Mouse (Mus musculus): ENCODE measurements around the gene Lsm8.
A peak's percentile ranks its signal among the peaks of the same experiment; 100 is the strongest.
"Not testable (repeated sequence)": the region's sequence is repeated elsewhere in the genome, so short reads cannot be mapped to it uniquely, and the experiment has no call there.

The Lsm8 gene

GRCm38 (mm10) chr6:18848051-18848701 is at the start of gene Lsm8:
Lsm8 (plus strand) TSS chr6:18848579.
- peak; percentile 100 for ATAC-seq (ENCODE audit: insufficient number of reproducible peaks, low FRiP score, low TSS enrichment)

GRCm38 (mm10) chr6:18800869-18801511 is 47.4 kb upstream of the Lsm8 start:
- no peak for ATAC-seq (ENCODE audit: insufficient number of reproducible peaks, low FRiP score, low TSS enrichment)

DNA sequence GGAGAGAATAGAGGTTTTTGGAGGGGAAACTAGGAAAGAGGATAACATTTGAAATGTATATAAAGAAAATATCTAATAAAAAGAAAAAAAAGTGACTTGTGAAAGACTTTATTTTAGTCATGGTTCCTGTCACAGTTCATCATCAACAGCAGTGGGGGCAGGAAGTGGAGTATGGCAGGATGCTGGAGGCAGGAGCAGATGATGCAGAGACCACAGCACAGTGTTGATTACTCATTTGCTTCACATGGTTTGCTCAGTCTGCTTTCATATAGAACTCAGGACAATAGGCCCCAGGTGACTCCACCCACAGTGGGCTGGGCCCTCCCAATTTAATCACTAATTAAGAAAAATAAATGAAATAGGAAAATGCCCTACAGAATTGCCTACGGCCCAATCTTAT is 35.8 kb upstream of the Lsm8 start:
- no peak for ATAC-seq (ENCODE audit: insufficient number of reproducible peaks, low FRiP score, low TSS enrichment)

DNA sequence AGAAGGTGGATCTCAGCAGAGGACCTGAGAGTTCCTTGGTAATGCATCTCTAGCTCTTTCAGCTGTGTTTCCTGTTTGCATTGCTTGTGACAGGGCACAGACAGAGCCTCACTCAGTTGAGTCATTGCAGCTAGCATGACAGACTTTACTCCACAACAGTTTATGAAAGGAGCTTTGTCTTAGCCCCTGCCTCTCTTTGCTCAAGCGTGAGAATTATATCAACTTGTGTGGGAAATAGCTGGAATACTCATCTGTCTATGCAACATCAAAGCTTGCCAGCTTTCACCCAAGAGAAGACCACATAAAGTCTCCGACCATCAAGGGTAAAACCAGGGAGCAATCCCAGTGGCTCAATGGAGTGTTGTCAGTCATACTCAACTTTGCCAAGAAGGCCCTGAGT is 32.8 kb upstream of the Lsm8 start:
- no peak for ATAC-seq (ENCODE audit: insufficient number of reproducible peaks, low FRiP score, low TSS enrichment)

- peak; percentile 58; the same call in 1 of the 2 replicates for ATAC-seq (ENCODE audit: insufficient number of reproducible peaks, low FRiP score, low TSS enrichment)
Measured at GRCm38 (mm10) chr6:18819343-18819742, 29.0 kb upstream of the Lsm8 start.

DNA sequence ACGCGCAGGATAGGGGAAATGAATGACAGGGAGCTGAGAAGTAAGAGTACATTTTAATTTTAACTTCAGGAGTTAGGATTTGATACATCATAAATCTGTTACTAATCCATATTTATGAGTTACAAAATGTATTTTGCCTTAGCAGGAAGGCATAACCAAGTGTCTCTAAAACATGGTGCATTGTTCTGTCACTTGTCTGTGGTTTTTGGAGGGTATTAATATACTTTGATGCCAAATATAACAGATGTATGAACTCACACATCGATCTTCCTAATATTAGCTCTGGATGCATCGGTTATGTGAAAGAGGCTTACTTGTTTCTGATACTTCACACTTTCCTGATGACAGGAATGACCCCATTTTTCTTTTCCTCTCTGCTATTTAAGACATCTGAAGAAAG is 28.1 kb upstream of the Lsm8 start:
- ATAC-seq (ENCODE audit: insufficient number of reproducible peaks, low FRiP score, low TSS enrichment) = no peak

DNA sequence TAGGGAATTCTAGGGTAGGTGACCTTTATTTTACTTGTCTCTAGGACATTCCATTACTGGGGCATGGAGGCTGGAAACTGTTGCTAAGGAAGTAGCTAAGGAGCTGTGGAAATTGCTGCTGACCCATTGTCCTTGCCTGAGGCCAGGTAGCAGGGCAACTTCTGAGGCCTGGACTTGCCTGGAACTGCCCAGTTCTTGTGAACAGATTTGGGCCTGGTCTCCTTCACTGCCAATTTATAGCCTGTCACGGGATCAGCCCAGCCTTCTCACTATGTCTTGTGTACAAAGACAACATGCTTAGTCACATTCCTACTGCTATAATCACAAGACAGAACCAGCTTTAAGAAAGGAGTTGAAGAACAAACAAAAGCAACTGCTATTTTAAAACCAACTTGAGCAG is 25.6 kb upstream of the Lsm8 start:
- no peak for ATAC-seq (ENCODE audit: insufficient number of reproducible peaks, low FRiP score, low TSS enrichment)

GRCm38 (mm10) chr6:18832958-18833357 is 15.4 kb upstream of the Lsm8 start:
- no peak for ATAC-seq (ENCODE audit: insufficient number of reproducible peaks, low FRiP score, low TSS enrichment)

DNA sequence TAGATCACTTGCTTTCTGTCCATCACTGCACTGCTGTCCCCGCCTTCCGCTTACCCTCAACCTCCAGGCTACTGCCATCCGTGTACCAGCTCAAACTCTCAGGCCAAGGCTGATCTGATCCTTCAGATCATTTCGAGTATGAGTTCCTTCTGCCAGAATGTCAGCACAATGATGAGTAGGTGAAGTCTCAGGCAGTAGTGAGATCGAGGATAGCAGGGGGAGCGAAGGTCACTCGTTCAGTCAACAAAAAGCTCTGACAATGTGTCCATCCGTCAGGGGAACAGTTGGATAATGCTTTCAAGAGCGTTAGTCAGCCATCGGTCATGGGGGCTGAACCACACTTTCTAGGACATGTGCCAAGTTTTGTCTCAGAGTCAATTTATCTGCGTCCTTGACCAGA is 3.9 kb upstream of the Lsm8 start:
- not testable (repeated sequence) for ATAC-seq (ENCODE audit: insufficient number of reproducible peaks, low FRiP score, low TSS enrichment)

DNA sequence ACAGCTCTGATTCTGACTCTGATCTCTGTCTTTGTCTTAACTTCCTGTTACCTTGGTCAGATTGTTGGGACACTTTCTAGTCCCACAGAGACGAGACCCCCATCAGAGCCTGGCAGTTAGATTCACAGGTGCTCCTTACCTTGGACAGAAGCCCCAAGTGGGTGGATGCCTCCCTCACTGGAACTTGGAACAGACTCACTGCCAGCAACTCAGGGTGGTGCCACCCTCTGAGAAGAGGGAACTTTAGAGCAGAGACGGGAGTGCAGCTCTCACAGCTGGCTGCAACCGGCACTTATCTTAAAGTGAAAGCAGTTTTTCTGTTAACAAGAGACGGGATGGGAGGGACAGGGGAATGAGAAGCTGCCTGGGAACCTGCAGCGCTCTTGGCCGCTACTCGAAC is 2.8 kb upstream of the Lsm8 start:
- not testable (repeated sequence) for ATAC-seq (ENCODE audit: insufficient number of reproducible peaks, low FRiP score, low TSS enrichment)

DNA sequence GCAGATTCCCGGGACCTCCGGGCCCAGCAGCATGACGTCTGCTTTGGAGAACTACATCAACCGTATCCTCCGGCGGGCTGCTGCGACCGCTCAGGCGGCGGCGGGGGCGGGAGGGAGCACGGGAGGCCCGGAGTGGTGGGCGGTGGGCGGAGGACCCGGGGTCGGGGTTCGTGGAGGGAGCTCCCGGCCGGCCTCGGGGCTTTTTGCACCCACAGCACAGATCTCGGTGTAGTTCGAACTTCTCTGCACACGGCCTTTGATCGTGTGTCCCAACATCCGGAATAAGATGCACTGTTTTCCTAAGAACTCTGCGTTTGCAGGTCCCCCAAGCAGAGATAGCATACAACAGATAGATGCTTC is 303 bp downstream of the Lsm8 start:
- peak; percentile 36; the same call in 1 of the 2 replicates for ATAC-seq (ENCODE audit: insufficient number of reproducible peaks, low FRiP score, low TSS enrichment)

DNA sequence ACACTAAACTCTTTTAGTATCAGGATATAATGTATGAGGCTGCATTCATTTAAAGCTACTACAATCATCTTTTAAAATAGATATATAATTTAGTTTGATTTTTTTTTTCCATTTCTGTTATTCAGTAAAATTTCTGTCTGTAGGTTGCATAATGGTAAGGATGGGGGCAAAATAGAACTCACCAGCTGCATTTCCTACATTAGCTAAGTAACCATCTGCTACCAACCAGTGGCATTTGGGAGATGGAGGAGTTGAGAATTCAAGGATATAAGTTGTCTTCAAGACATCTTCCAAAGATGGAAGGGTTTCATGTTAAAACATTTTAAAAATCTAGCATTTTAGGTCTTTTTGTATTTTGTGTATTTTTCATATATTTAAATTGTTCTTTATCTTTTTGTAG is 6.9 kb downstream of the Lsm8 start:
- ATAC-seq (ENCODE audit: insufficient number of reproducible peaks, low FRiP score, low TSS enrichment) = no peak

DNA sequence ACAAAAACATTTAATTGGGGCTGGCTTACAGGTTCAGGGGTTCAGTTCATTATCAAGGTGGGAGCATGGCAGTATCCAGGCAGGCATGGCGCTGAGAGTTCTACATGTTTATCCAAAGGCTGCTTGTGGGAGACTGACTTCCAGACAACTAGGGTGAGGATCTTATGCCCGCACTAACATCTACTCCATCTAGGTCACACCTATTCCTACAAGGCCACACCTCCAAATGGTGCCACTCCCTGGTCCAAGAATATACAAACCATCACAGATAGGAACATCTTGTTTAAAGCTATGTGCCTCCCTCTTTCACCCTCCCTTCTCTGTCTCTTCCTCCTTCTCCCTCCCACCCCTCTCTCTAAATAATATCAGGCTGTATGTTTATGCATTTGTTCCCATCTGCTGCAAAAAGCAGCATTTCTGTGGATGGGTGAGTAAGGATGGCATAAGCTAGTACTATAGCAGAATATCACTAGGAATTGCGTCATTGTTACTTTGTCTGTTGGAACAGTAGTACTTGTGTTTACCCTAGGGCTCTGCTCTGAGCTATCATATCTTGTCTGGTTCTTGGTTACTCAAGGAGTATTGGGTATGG is 8.2 kb downstream of the Lsm8 start:
- ATAC-seq (ENCODE audit: insufficient number of reproducible peaks, low FRiP score, low TSS enrichment) = no peak

DNA sequence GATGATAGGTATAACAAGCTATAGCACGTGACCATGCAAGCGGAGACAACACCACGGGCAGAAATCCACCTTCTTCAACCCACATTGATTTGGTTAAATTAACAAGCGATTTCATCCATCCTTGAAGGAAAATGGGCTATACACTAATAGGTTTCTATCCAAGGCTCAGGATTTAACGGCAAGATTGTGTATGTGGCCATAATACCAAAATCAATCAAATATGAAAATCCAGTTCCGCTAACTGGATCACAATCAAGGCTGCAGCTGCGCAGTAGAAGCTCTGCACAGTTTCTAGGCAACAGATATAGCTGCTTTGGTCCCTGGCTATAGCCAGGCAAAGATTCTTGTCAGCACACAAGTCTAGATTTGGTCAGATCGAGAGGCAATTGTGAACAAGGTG is 17.6 kb downstream of the Lsm8 start, which contains the start of gene Ankrd7:
TSS of gene Ankrd7 (plus strand) at position 301 of the 400 bp plus-strand sequence.
- no peak for ATAC-seq (ENCODE audit: insufficient number of reproducible peaks, low FRiP score, low TSS enrichment)

DNA sequence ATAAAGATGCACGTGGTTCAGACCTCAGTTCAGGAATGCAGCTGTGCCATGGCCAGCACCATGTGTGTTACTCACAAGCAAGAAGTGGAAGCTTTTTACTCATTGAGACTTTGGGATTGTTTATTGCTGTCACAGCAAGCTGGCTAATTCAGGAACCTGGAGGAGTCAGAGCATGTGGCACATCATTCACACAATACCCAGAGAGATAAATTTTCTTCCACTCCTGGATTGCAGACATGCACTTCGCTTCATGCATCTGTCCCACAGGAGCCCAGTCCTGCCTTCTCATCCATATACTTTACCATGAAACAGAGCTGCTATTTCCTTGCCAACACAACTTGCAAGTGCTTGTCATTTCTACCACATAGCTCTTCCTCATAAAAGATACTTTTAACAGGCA is 40.7 kb downstream of the Lsm8 start:
- ATAC-seq (ENCODE audit: insufficient number of reproducible peaks, low FRiP score, low TSS enrichment) = no peak

DNA sequence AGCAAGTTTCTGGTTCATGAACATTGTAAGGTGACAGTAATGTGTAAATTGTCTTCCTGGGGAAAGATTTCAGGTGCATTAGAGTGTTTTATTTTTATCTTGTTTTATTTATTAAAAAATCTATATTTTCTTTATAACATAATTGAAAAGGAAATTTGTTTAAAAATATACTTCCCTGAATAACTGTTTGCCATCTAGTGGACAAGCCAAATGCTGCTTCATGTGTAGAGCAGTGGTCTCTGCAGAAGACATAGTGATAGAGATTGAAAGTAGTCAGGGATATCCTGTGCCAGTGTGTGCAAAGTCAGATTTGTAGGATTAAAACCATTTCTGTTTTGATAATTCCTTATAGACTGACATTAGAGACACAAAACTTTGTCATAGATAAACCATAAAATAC is 45.8 kb downstream of the Lsm8 start:
- ATAC-seq (ENCODE audit: insufficient number of reproducible peaks, low FRiP score, low TSS enrichment) = no peak

Data from cerebellum, adult (tissue).